Mouse (Mus musculus) myocyte (in vitro differentiated cells): Measurements from ENCODE around the gene Impg2. TPM values are rescaled to one million over a fixed set of nuclear protein-coding genes. Genes with fewer than 3 reads are reported as not detected.

Source experiments
- H3K27me3 ChIP-seq: one replicate; pipeline ENCODE4 v1.6.1; 2011; ENCODE audit not compliant: control insufficient read depth, insufficient read depth, insufficient read length
- H3K36me3 ChIP-seq: one replicate; pipeline ENCODE4 v1.6.1; 2011; ENCODE audit not compliant: control insufficient read depth, insufficient read depth
- H3K4me2 ChIP-seq: one replicate; pipeline ENCODE4 v1.6.1; 2011; ENCODE audit warnings: low read depth, control low read depth
- H3K4me3 ChIP-seq: one replicate; pipeline ENCODE4 v1.5.1; 2011; ENCODE audit warnings: mild to moderate bottlenecking, control low read depth, moderate library complexity
- H3K79me2 ChIP-seq: one replicate; pipeline ENCODE4 v1.6.1; 2011; ENCODE audit not compliant: control insufficient read depth, insufficient read depth
- H3ac ChIP-seq: one replicate; pipeline ENCODE4 v1.6.1; 2011; ENCODE audit not compliant: control insufficient read depth, insufficient read length
- CEBPB ChIP-seq: IDR thresholded peaks from 2 replicates; pipeline ENCODE4 v1.6.1; 2011; ENCODE audit warnings: mild to moderate bottlenecking, moderate library complexity; ENCODE audit not compliant: poor library complexity, insufficient read depth, severe bottlenecking
- E2F4 ChIP-seq: IDR thresholded peaks from one replicate; pipeline ENCODE4 v1.6.1; 2011; ENCODE audit warnings: mild to moderate bottlenecking, control low read depth, moderate library complexity; ENCODE audit not compliant: insufficient read depth
- MAX ChIP-seq: IDR thresholded peaks from one replicate; pipeline ENCODE4 v1.6.1; 2011; ENCODE audit warnings: low read depth, mild to moderate bottlenecking, control low read depth
- MYOD1 ChIP-seq, 3 experiments: IDR thresholded peaks; one replicate each; pipeline ENCODE4 v1.6.1; 2011; ENCODE audit warnings: control low read depth in 2 of 3, low read depth in 2 of 3, mild to moderate bottlenecking in 2 of 3, moderate library complexity in 1 of 3; ENCODE audit not compliant: insufficient read length in 2 of 3, control insufficient read depth in 1 of 3
- MYOG ChIP-seq, 3 experiments: IDR thresholded peaks; one replicate each; pipeline ENCODE4 v1.6.1; 2011; ENCODE audit warnings: control low read depth in 2 of 3, low read depth in 2 of 3, mild to moderate bottlenecking in 2 of 3; ENCODE audit not compliant: insufficient read length in 2 of 3, control insufficient read depth in 1 of 3, insufficient read depth in 1 of 3
- POLR2A ChIP-seq: IDR thresholded peaks from one replicate; pipeline ENCODE4 v1.6.1; 2011; ENCODE audit warnings: low read depth, mild to moderate bottlenecking, control low read depth, moderate library complexity; ENCODE audit not compliant: insufficient read length
- POLR2AphosphoS2 ChIP-seq: IDR thresholded peaks from one replicate; pipeline ENCODE4 v1.6.1; 2011; ENCODE audit warnings: low read depth, control low read depth; ENCODE audit not compliant: insufficient read length
- REST ChIP-seq: IDR thresholded peaks from one replicate; pipeline ENCODE4 v1.6.1; 2011; ENCODE audit warnings: mild to moderate bottlenecking, control low read depth, moderate library complexity; ENCODE audit not compliant: insufficient read depth, insufficient read length
- SRF ChIP-seq: IDR thresholded peaks from one replicate; pipeline ENCODE4 v1.6.1; 2011; ENCODE audit warnings: low read depth; ENCODE audit not compliant: control insufficient read depth, insufficient read length
- TCF12 ChIP-seq: IDR thresholded peaks from one replicate; pipeline ENCODE4 v1.6.1; 2011; ENCODE audit warnings: mild to moderate bottlenecking, control low read depth; ENCODE audit not compliant: poor library complexity, insufficient read depth, severe bottlenecking
- TCF3 ChIP-seq: IDR thresholded peaks from one replicate; pipeline ENCODE4 v1.6.1; 2011; ENCODE audit warnings: low read depth, control low read depth; ENCODE audit not compliant: insufficient read length
- USF1 ChIP-seq: IDR thresholded peaks from one replicate; pipeline ENCODE4 v1.6.1; 2011; ENCODE audit warnings: low read depth, mild to moderate bottlenecking, control low read depth, moderate library complexity
- polyA plus RNA-seq: library from polyadenylated mRNA; unstranded; fragments of >200 nt; fragmentation: generic; extraction: Trizol; gene quantifications from one replicate; pipeline ENCODE4 v1.2.1, GENCODE M21; 2012; ENCODE audit warnings: missing spikeins

Impg2 gene
- polyA plus RNA-seq, 1 experiment: 0.01 TPM

- no peak for TF ChIP-seq MYOD1 (IDR thresholded peaks at IDR 0.05; ENCODE audit: control insufficient read depth in 1 of 3, insufficient read length in 2 of 3, low read depth in 2 of 3)
- no peak for TF ChIP-seq SRF
- no peak for TF ChIP-seq MAX
- no peak for TF ChIP-seq CEBPB
- no peak for TF ChIP-seq POLR2A
- no peak for TF ChIP-seq USF1
- TF ChIP-seq REST: no peak
- no peak for TF ChIP-seq MYOG (IDR thresholded peaks at IDR 0.05; ENCODE audit: control insufficient read depth in 1 of 3, insufficient read depth in 1 of 3, insufficient read length in 2 of 3, low read depth in 2 of 3)
- TF ChIP-seq POLR2AphosphoS2: no peak
- no peak for TF ChIP-seq TCF3
- TF ChIP-seq TCF12: no peak
- no peak for TF ChIP-seq E2F4
- H3K36me3 ChIP-seq: peaks cover 13% of the 10 kb centered on the region
- no peak overlapping the region for H3K4me2 ChIP-seq
- no peaks in the 10 kb centered on the region for H3K27me3 ChIP-seq
- H3K79me2 ChIP-seq: no peaks in the 10 kb centered on the region
- no peak overlapping the region for H3K4me3 ChIP-seq
- no peak overlapping the region for H3ac ChIP-seq
Observed at GRCm38 (mm10) chr16:56188198-56188597, 15.9 kb upstream of the Impg2 start.

GRCm38 (mm10) chr16:56212740-56213139 lies 8.6 kb downstream of the Impg2 start:
- Histone ChIP-seq H3K27me3 (no peaks in the 10 kb centered on the region), H3ac (no peak overlapping the region), H3K4me2 (no peak overlapping the region), H3K36me3 (no peaks in the 10 kb centered on the region), H3K4me3 (no peak overlapping the region), H3K79me2 (no peaks in the 10 kb centered on the region)
- TF ChIP-seq TCF12: no peak
- TF ChIP-seq MYOG (IDR thresholded peaks at IDR 0.05; ENCODE audit: control insufficient read depth in 1 of 3, insufficient read depth in 1 of 3, insufficient read length in 2 of 3, low read depth in 2 of 3): no peak
- TF ChIP-seq E2F4: no peak
- no peak for TF ChIP-seq MYOD1 (IDR thresholded peaks at IDR 0.05; ENCODE audit: control insufficient read depth in 1 of 3, insufficient read length in 2 of 3, low read depth in 2 of 3)
- TF ChIP-seq MAX: no peak
- no peak for TF ChIP-seq REST
- TF ChIP-seq SRF: no peak

GRCm38 (mm10) chr16:56227686-56228085 lies 23.6 kb downstream of the Impg2 start:
- Histone ChIP-seq H3ac (no peak overlapping the region), H3K36me3 (no peaks in the 10 kb centered on the region), H3K79me2 (no peaks in the 10 kb centered on the region), H3K4me2 (no peak overlapping the region), H3K4me3 (no peak overlapping the region), H3K27me3 (no peaks in the 10 kb centered on the region)
- no peak for TF ChIP-seq POLR2A
- TF ChIP-seq MAX: no peak
- no peak for TF ChIP-seq TCF12
- TF ChIP-seq CEBPB: no peak
- TF ChIP-seq E2F4: no peak
- TF ChIP-seq REST: no peak
- no peak for TF ChIP-seq POLR2AphosphoS2
- TF ChIP-seq USF1: no peak
- no peak for TF ChIP-seq MYOG (IDR thresholded peaks at IDR 0.05; ENCODE audit: control insufficient read depth in 1 of 3, insufficient read depth in 1 of 3, insufficient read length in 2 of 3, low read depth in 2 of 3)
- TF ChIP-seq MYOD1 (IDR thresholded peaks at IDR 0.05; ENCODE audit: control insufficient read depth in 1 of 3, insufficient read length in 2 of 3, low read depth in 2 of 3): no peak
- no peak for TF ChIP-seq TCF3

GRCm38 (mm10) chr16:56229455-56229854 lies 25.3 kb downstream of the Impg2 start:
- TF ChIP-seq E2F4 (no peak), POLR2AphosphoS2 (no peak), REST (no peak), POLR2A (no peak), TCF3 (no peak), CEBPB (no peak), MYOG (IDR thresholded peaks at IDR 0.05; ENCODE audit: control insufficient read depth in 1 of 3, insufficient read depth in 1 of 3, insufficient read length in 2 of 3, low read depth in 2 of 3) (no peak), MAX (no peak), USF1 (no peak), SRF (no peak), TCF12 (no peak), MYOD1 (IDR thresholded peaks at IDR 0.05; ENCODE audit: control insufficient read depth in 1 of 3, insufficient read length in 2 of 3, low read depth in 2 of 3) (no peak)
- no peaks in the 10 kb centered on the region for H3K36me3 ChIP-seq
- no peak overlapping the region for H3K4me2 ChIP-seq
- no peaks in the 10 kb centered on the region for H3K79me2 ChIP-seq
- H3K4me3 ChIP-seq: no peak overlapping the region
- no peak overlapping the region for H3ac ChIP-seq
- no peaks in the 10 kb centered on the region for H3K27me3 ChIP-seq

- H3ac ChIP-seq: no peak overlapping the region
- H3K4me2 ChIP-seq: no peak overlapping the region
- no peaks in the 10 kb centered on the region for H3K36me3 ChIP-seq
- no peaks in the 10 kb centered on the region for H3K27me3 ChIP-seq
- no peak overlapping the region for H3K4me3 ChIP-seq
- TF ChIP-seq MAX (no peak), MYOD1 (IDR thresholded peaks at IDR 0.05; ENCODE audit: control insufficient read depth in 1 of 3, insufficient read length in 2 of 3, low read depth in 2 of 3) (no peak), SRF (no peak), TCF12 (no peak), POLR2A (no peak), TCF3 (no peak), CEBPB (no peak)
- no peaks in the 10 kb centered on the region for H3K79me2 ChIP-seq
Observed at GRCm38 (mm10) chr16:56231300-56231699, 27.2 kb downstream of the Impg2 start.
